ENCODE assay signal across 12 mouse cellular contexts in the genomic region with DNA sequence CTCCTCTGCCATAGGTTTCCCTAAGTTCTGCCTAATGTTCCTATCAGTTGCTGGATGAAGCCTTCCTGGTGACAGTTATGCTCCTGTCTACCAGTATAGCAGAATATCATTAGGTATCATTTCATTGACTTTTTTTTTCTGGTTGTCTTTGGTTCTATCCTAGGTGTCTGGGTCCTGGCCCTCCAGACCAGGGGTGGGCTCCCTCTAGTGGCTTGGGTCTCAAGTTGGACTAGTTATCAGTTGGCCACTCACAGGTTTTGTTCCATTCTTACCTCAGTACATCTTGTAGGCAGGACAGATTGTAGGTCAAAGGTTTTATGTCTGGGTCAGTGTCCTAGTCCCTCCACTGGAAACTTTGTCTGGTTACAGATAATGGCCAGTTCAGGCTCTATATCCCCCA. TPM values are rescaled to one million over a fixed set of nuclear protein-coding genes. Genes with fewer than 3 reads are reported as not detected.
DNase-seq lines count a peak whose midpoint lies in the region; ATAC-seq and TF ChIP-seq lines count a peak whose summit lies in the region.
"Had no signal": no experiment of that assay in that cellular context is flagged by ENCODE, and none has a peak within 500 bp of the region (broad histone marks: within the 10 kb centered on the region; RNA-seq: fewer than 3 reads in every experiment).

No protein-coding gene starts in this region.

- no peak overlapping the region for H3K27ac ChIP-seq in lung, postnatal 0 days (ENCODE audit: low read length)
- H3K27ac ChIP-seq in liver, embryonic 15.5 days (replicated peaks) = 0 out of 2 replicates have a peak overlapping the region, but pooled peaks have one; percentile 24
- H3K27ac ChIP-seq: heart, embryonic 13.5 days; macrophage had no signal

- ATAC-seq in CD4-positive, CD25-positive, alpha-beta regulatory T cell, adult 4 months = no peak
- no peak for ATAC-seq in lung, postnatal 0 days
- ATAC-seq in liver, embryonic 15.5 days (ENCODE audit: insufficient read depth) = no peak; the same call in 1 of the 2 replicates
- no peak for ATAC-seq in erythroblast, adult 5-6 weeks (replicated peaks; ENCODE audit: low FRiP score, poor library complexity, severe bottlenecking)
- ATAC-seq: hindbrain, embryonic 16.5 days had no signal

- peak; percentile 27 for DNase-seq in CD4-positive, CD25-positive, alpha-beta regulatory T cell, adult 2 months (ENCODE audit: low read depth, low spot score)
- no peak for DNase-seq in lung, postnatal 0 days (ENCODE audit: low spot score)
- DNase-seq in lung, postnatal 4 days = no peak
- DNase-seq in NIH3T3 (ENCODE audit: low read depth) = peak; percentile 2
- no peak for DNase-seq in MN1 (ENCODE audit: low spot score)
- DNase-seq: embryo, embryonic 11 days had no signal

- peak; percentile 22; the same call in 1 of the 2 replicates for TF ChIP-seq CTCF in lung, postnatal 0 days (IDR thresholded peaks at IDR 0.05)

- H3K9ac ChIP-seq in lung, postnatal 0 days (replicated peaks; ENCODE audit: low read depth) = no peak overlapping the region
- H3K9ac ChIP-seq in liver, embryonic 15.5 days = no peak overlapping the region
- H3K9ac ChIP-seq: heart, embryonic 13.5 days had no signal

- no peak overlapping the region for H3K4me2 ChIP-seq in lung, postnatal 0 days (replicated peaks; ENCODE audit: low read depth, low read length)
- H3K4me2 ChIP-seq in liver, embryonic 15.5 days = no peak overlapping the region
- H3K4me2 ChIP-seq: heart, embryonic 13.5 days had no signal

- H3K27me3 ChIP-seq in lung, postnatal 0 days (replicated peaks; ENCODE audit: insufficient read depth, low read length) = no peaks in the 10 kb centered on the region
- no peaks in the 10 kb centered on the region for H3K27me3 ChIP-seq in liver, embryonic 15.5 days
- H3K27me3 ChIP-seq: heart, embryonic 13.5 days had no signal

- H3K9me3 ChIP-seq in lung, postnatal 0 days (ENCODE audit: low read length) = no peaks in the 10 kb centered on the region
- H3K9me3 ChIP-seq in liver, embryonic 15.5 days (replicated peaks) = no peaks in the 10 kb centered on the region
- H3K9me3 ChIP-seq: heart, embryonic 13.5 days had no signal

- no peak for TF ChIP-seq EP300 in lung, postnatal 0 days (IDR thresholded peaks at IDR 0.05)

- H3K36me3 ChIP-seq in lung, postnatal 0 days (ENCODE audit: insufficient read depth, low read length) = no peaks in the 10 kb centered on the region
- H3K36me3 ChIP-seq in liver, embryonic 15.5 days (replicated peaks) = no peaks in the 10 kb centered on the region
- H3K36me3 ChIP-seq: heart, embryonic 13.5 days had no signal

- no peak overlapping the region for H3K4me3 ChIP-seq in lung, postnatal 0 days (ENCODE audit: low read depth, low read length)
- no peak overlapping the region for H3K4me3 ChIP-seq in liver, embryonic 15.5 days (replicated peaks)
- H3K4me3 ChIP-seq: heart, embryonic 13.5 days had no signal

- no peaks in the 10 kb centered on the region for H3K4me1 ChIP-seq in lung, postnatal 0 days (ENCODE audit: insufficient read depth, low read depth, low read length)
- peaks cover 11% of the 10 kb centered on the region for H3K4me1 ChIP-seq in liver, embryonic 15.5 days (replicated peaks)

RNA-seq across cellular contexts. Expression of a gene that starts 11.8 kb away (rescaled TPM):
- polyA plus RNA-seq in CD4-positive, CD25-positive, alpha-beta regulatory T cell, adult 4 months (2017; shearing (Covaris generic)) = 1 to 10 TPM; 2.2 to 3.6 TPM
- polyA plus RNA-seq in lung, postnatal 0 days (2015; fragmentation: Nextera tagmentation; extraction: Ambion mirVana) = 2.3 and 2.7 TPM in 2 replicates
- 7.3 and 8.2 TPM in 2 replicates for polyA plus RNA-seq in liver, embryonic 15.5 days (2015; fragmentation: Nextera tagmentation; extraction: Ambion mirVana)
- 198 and 286 TPM in 2 replicates for total RNA-seq in erythroblast, adult 5-6 weeks (2015; ENCODE audit: low replicate concordance)
- 152 and 154 TPM in 2 replicates for total RNA-seq in erythroblast, adult 5-6 weeks (2017; ENCODE audit: low replicate concordance)

Comparison
In these comparisons a context has a peak if more than half of its experiments do, and no peak if none do; other contexts are left out.
1. DNase-seq: peak in CD4-positive, CD25-positive, alpha-beta regulatory T cell, adult 2 months (single experiment) and NIH3T3 (single experiment); none in lung, postnatal 0 days (single experiment), lung, postnatal 4 days (0 of 2) and MN1 (single experiment).